Mouse (Mus musculus): ENCODE data around the gene Rgs1.

- TF ChIP-seq POLR2A (IDR thresholded peaks at IDR 0.05; ENCODE audit: borderline replicate concordance, low read depth, low read length), result no peak
- TF ChIP-seq CTCF (IDR thresholded peaks at IDR 0.05; ENCODE audit: low read depth, low read length), result no peak
Observed at GRCm38 (mm10) chr1:144243511-144243910, 5.5 kb downstream of the Rgs1 start.
